Mouse (Mus musculus) thymus, adult 2 months (tissue): ENCODE measurements around the gene Adat1. TPM values are rescaled to one million over a fixed set of nuclear protein-coding genes. Genes with fewer than 3 reads are reported as not detected.

Experiments
- DNase-seq: peaks from one replicate; pipeline ENCODE4 v3.0.0; 2021
- H3K27ac ChIP-seq: fragments of 200-500 bp; 2 replicates; pipeline ENCODE4 v1.5.1; 2012; ENCODE audit warnings: low read length, control low read depth; ENCODE audit not compliant: control insufficient read depth, insufficient read depth
- H3K27me3 ChIP-seq: fragments of 200-500 bp; 2 replicates; pipeline ENCODE4 v1.6.1; 2012; ENCODE audit warnings: mild to moderate bottlenecking, low read length, moderate library complexity, mixed read lengths; ENCODE audit not compliant: control insufficient read depth, insufficient read depth
- H3K36me3 ChIP-seq: fragments of 200-500 bp; 2 replicates; pipeline ENCODE4 v1.6.1; 2012; ENCODE audit warnings: mild to moderate bottlenecking, low read length, moderate library complexity; ENCODE audit not compliant: control insufficient read depth, insufficient read depth
- H3K4me1 ChIP-seq: fragments of 200-500 bp; replicated peaks from 2 replicates; pipeline ENCODE4 v1.6.1; 2012; ENCODE audit warnings: low read length; ENCODE audit not compliant: control insufficient read depth, insufficient read depth
- H3K4me3 ChIP-seq: fragments of 200-500 bp; 2 replicates; pipeline ENCODE4 v1.5.1; 2012; ENCODE audit warnings: mild to moderate bottlenecking, low read length, control low read depth, moderate library complexity; ENCODE audit not compliant: control insufficient read depth, insufficient read depth
- CTCF ChIP-seq: fragments of 200-500 bp; IDR thresholded peaks from 2 replicates; pipeline ENCODE4 v1.5.1; 2012; ENCODE audit warnings: mild to moderate bottlenecking, control low read depth, low read length, moderate library complexity, borderline replicate concordance; ENCODE audit not compliant: control insufficient read depth, poor library complexity, insufficient read depth; ENCODE audit errors: extremely low read depth
- POLR2A ChIP-seq: fragments of 200-500 bp; IDR thresholded peaks from 2 replicates; pipeline ENCODE4 v1.6.1; 2012; ENCODE audit warnings: mild to moderate bottlenecking, low read length, control low read depth, moderate library complexity; ENCODE audit not compliant: control insufficient read depth, poor library complexity, insufficient read depth; ENCODE audit errors: extremely low read depth
- WGBS: fragments of 180-500 bp; shearing (Covaris S2); methylation state at CpG from one replicate; pipeline ENCODE4 v1.1.7; 2018; 5-methylcytosine and 5-hydroxymethylcytosine counted together
- polyA plus RNA-seq: library from polyadenylated mRNA; depleted of rRNA; stranded (reverse); fragments of >200 nt; gene quantifications from 2 replicates; pipeline ENCODE4 v1.2.3, GENCODE M21; 2012

Adat1 gene
- polyA plus RNA-seq, 1 experiment = 4.0 TPM

DNA sequence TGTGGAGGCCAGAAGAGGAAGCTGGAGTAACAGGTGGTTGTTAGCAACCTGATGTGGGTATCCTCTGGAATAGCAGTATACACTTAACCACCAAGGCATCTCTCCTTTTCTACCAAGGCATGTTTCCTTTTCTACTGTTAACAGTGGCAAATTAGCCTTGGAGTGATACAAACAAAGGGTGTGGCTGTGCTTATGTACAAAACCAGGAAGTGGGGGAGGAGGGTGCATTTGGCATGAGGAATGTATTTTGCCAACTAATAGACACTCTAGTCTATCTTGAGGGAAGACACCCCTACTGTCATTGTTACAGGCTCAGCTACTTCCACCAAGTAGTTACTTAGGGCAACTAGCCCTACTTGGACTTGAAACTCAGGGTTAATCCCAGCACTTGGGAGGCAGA is 12.7 kb upstream of the Adat1 start:
- no peak overlapping the region for H3K4me3 ChIP-seq
- no peaks in the 10 kb centered on the region for H3K4me1 ChIP-seq
- DNase-seq = no peak
- TF ChIP-seq POLR2A (no peak), CTCF (no peak)
- H3K27ac ChIP-seq = no peak overlapping the region
- H3K27me3 ChIP-seq = no peaks in the 10 kb centered on the region
- H3K36me3 ChIP-seq = peaks cover 49% of the 10 kb centered on the region

DNA sequence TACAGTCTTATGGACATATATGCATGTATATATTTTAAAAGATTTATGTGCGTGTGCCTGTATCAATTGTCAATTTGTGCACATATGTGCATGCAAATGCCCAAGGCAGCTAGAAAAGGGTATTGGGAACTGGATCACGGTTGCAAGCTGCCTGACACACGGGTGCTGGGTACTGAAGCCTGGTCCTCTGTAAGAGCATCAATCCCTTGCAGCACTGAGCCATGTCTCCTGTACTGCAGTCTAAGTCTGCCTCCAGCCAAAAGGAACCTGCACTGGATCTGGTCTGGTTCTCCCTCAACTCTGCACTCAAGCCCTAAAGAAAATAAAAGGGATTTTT is 569 bp upstream of the Adat1 start:
- WGBS = 78% methylated on average over 3 of the region's 3 CpGs
- no peak for TF ChIP-seq CTCF
- TF ChIP-seq POLR2A = no peak
- Histone ChIP-seq H3K4me1 (no peaks in the 10 kb centered on the region), H3K27ac (no peak overlapping the region), H3K27me3 (no peaks in the 10 kb centered on the region), H3K36me3 (peaks cover 28% of the 10 kb centered on the region), H3K4me3 (no peak overlapping the region)
- DNase-seq = no peak

DNA sequence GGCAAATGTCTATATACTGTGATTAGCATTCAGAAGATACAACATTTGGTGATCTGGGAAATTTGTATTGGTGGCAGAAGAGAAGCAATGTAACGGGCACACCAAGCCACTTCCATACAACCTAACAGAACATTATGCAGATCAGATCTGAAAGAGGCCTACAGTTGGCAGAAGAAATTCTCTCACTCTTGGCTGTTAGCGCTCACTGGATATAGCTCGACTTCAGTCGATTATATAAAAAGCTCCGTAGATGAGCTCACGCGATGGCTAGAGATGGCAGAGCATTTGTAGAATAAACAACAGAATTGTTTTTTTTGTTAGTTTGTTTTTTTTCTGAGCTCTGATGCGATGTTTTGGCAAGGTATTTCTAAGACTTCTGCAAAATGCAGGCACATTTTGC is 824 bp downstream of the Adat1 start:
- peaks cover 18% of the 10 kb centered on the region for H3K36me3 ChIP-seq
- no peaks in the 10 kb centered on the region for H3K27me3 ChIP-seq
- H3K4me3 ChIP-seq = no peak overlapping the region
- H3K4me1 ChIP-seq = no peaks in the 10 kb centered on the region
- DNase-seq = no peak
- WGBS = 75% methylated on average over 8 of the region's 8 CpGs
- no peak for TF ChIP-seq POLR2A
- TF ChIP-seq CTCF = no peak
- no peak overlapping the region for H3K27ac ChIP-seq

DNA sequence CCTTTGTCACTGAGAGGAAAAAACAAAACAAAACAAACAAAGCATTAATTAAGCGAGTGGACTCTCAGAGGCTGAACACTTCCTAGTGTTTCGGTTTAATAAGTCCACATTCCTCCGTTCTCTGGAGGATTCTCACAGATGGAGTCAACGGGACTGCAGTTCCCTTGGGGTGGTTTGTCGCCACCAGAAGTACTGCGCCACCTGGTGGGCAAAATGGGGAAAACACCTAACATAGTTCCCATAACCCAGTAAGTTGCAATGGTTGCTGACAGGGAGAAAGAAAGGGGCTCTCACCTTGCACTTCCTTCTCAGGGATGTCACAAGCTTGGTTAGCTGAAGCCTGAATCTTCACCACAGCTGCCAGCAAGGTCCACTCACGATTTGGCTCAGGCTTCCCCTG is 2.2 kb downstream of the Adat1 start:
- no peak overlapping the region for H3K27ac ChIP-seq
- H3K4me3 ChIP-seq = no peak overlapping the region
- peaks cover 11% of the 10 kb centered on the region for H3K36me3 ChIP-seq
- no peaks in the 10 kb centered on the region for H3K27me3 ChIP-seq
- TF ChIP-seq CTCF (peak; percentile 67; the same call in 1 of the 2 replicates), POLR2A (no peak)
- DNase-seq = peak; percentile 75
- WGBS = 14% methylated on average over 7 of the region's 7 CpGs
- H3K4me1 ChIP-seq = no peaks in the 10 kb centered on the region

DNA sequence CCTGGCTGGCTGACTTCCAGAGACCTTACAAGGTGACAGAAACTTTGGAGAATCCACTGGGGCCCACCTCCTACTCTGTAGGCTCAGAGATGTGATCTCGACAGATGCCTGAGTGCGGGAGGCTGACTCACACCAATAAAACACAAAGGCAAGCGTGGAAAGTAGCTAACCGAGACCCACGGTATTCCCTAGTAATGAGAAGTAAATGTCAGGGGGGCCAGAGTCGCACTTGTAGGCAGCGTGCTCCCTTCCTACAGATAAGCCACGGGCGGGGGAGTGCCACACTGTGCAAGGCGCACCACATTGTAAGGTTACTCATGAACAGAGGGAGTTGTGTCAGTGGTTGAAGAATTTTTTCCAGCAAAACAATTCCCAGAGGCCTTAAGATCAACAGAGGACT is 7.6 kb downstream of the Adat1 start:
- H3K27me3 ChIP-seq = no peaks in the 10 kb centered on the region
- no peak for TF ChIP-seq CTCF
- TF ChIP-seq POLR2A = no peak
- 91% methylated on average over 10 of the region's 10 CpGs for WGBS
- H3K4me3 ChIP-seq = no peak overlapping the region
- 0 out of 2 replicates have a peak, but pooled peaks cover 4% of the 10 kb centered on the region for H3K4me1 ChIP-seq
- H3K36me3 ChIP-seq = no peaks in the 10 kb centered on the region
- DNase-seq = no peak
- H3K27ac ChIP-seq = no peak overlapping the region

DNA sequence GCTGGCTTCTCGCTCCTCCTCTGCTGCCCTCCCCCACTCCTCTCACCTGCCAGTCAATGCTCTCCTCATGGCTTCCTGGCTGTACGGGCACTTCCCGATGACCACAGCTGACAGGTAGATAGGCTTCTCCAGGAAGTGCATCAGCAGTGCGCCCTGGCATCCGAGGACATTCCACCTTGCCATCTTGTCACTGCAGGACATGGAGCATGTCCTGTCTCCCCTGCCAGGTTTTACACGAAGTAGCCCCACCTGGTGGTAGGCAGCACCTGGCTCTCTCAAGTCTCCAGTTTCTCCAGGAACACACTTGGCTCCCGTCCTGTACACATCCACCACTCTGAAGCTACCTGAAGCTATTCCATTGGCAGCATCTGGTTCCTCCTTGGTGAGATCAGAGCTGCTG is 10.0 kb downstream of the Adat1 start:
- WGBS = 83% methylated on average over 7 of the region's 7 CpGs
- Histone ChIP-seq H3K27ac (no peak overlapping the region), H3K27me3 (no peaks in the 10 kb centered on the region), H3K4me1 (peaks cover 9% of the 10 kb centered on the region), H3K36me3 (no peaks in the 10 kb centered on the region), H3K4me3 (no peak overlapping the region)
- TF ChIP-seq CTCF (peak; percentile 26; the same call in 1 of the 2 replicates), POLR2A (no peak)
- DNase-seq = peak; percentile 38

DNA sequence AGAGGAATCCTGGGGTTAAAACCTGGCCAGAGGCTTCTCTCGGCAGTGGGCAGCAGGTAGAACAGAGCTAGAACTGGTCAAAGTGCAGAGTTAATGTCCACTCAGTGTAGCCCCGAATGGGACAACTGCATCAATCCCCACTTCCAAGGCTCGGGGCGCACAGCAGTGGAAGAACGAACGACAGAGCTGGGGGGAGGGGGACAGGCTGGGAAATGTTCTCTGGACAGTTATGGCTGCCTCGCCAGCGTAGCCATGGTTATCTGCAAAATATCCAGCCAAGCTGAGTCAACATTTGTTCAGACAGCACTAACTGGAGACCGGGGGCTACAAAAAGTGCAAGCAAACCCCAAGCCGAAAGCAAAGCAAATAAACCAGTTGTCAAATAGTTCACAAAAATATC is 14.0 kb downstream of the Adat1 start:
- no peak for DNase-seq
- 96% methylated on average over 10 of the region's 10 CpGs for WGBS
- no peak for TF ChIP-seq POLR2A
- TF ChIP-seq CTCF = no peak
- peaks cover 20% of the 10 kb centered on the region for H3K4me1 ChIP-seq
- no peaks in the 10 kb centered on the region for H3K27me3 ChIP-seq
- no peak overlapping the region for H3K4me3 ChIP-seq
- no peaks in the 10 kb centered on the region for H3K36me3 ChIP-seq
- H3K27ac ChIP-seq = no peak overlapping the region
